Mouse (Mus musculus) layer of hippocampus, adult 9-11 months (tissue): ENCODE data around the gene Tlr9.

Experiments
- DNase-seq: peaks from one replicate; pipeline ENCODE4 v3.0.0; 2022

Gene Tlr9

GRCm38 (mm10) chr9:106269879-106270278, 47.5 kb downstream of the Tlr9 start:
- DNase-seq, result no peak

GRCm38 (mm10) chr9:106270656-106271055, 48.3 kb downstream of the Tlr9 start:
- DNase-seq, result no peak

- no peak for DNase-seq
Observed at GRCm38 (mm10) chr9:106272288-106272687, 49.9 kb downstream of the Tlr9 start.

GRCm38 (mm10) chr9:106273276-106273675, 50.9 kb downstream of the Tlr9 start:
- no peak for DNase-seq

GRCm38 (mm10) chr9:106273791-106274190, 51.4 kb downstream of the Tlr9 start:
- no peak for DNase-seq

- no peak for DNase-seq
Observed at GRCm38 (mm10) chr9:106274652-106275180, 52.3 kb downstream of the Tlr9 start.

- DNase-seq, result no peak
Observed at GRCm38 (mm10) chr9:106275806-106276205, 53.4 kb downstream of the Tlr9 start.
